Mouse (Mus musculus): ENCODE measurements around the gene Ing4.

Ing4 gene

DNA sequence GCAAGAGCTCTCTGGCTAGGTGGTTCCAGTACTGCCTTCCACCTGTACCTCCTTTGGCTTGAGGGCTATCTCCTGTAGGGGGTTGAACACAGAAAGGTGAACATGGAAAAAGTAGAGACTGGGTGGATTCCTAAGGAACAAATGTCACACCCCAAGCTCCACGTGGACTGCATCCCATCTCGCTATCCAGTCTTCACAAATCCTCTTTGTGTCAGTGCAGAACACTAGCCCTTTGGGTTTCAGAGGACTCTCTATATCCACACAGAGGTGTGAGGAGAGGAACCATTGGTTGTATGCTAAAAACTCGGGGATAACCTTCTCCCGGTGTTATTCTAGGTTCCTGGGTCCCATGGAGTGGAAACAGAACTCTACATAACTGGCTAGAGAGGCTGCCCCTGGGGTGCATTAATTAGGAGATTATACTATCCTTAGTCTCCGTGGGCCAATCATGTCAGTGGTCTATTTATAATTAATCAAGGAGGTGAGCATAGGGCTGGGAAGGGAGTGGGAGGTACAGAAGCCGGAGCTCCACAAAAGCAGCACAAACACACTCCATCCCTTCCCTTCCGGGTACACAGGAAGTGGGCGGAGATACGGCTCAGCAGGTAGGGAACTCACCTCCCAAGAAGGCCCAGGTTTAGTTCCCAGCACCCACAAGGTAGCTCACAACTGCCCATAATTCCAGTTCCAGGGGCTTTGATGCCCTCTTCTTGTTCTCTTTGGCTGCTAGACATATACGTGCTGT lies 51.0 kb downstream of the Ing4 start:
- no peak for DNase-seq (ENCODE audit: low read depth, low spot score)

DNA sequence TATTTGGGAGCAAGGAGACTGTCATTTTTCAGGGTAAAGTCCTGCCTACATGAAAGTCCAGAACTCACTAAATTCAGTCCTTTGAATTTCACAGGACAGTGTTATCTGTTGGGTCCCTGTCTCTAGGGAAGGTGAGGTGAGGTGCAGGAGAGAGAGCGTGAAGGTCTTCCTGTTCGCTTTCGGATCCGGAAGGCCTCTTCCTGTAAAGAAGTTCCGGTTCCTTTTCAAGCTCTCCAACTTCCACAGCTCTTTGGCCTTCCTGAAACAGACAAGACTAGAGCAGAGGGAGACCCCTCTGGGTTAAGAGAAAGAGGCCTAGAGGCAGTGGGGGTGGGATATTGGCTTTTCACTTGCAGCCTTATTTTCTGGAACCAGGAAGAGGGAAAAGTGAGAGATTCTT lies 52.8 kb downstream of the Ing4 start:
- no peak for DNase-seq (ENCODE audit: low read depth, low spot score)

DNA sequence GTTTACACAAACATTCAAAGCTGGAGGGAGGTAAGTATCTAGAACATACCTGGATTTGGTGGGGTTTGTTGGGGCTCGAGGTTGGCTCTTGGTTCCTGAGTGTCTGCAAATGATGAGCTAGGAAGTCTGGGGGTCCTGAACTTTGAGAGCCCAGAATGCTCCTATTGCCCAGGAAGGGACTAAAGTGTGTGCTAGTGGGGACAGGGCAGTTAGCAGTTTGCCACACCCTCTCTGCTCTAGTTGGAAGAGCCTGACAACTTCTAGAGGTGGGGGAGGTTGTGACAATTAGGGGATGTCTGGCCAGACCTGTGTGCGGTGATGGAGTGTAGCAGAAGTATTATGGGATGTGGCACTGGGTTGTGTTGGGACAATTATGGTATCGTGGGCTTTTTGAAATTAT lies 55.3 kb downstream of the Ing4 start:
- DNase-seq (ENCODE audit: low read depth, low spot score), result peak; percentile 42

DNA sequence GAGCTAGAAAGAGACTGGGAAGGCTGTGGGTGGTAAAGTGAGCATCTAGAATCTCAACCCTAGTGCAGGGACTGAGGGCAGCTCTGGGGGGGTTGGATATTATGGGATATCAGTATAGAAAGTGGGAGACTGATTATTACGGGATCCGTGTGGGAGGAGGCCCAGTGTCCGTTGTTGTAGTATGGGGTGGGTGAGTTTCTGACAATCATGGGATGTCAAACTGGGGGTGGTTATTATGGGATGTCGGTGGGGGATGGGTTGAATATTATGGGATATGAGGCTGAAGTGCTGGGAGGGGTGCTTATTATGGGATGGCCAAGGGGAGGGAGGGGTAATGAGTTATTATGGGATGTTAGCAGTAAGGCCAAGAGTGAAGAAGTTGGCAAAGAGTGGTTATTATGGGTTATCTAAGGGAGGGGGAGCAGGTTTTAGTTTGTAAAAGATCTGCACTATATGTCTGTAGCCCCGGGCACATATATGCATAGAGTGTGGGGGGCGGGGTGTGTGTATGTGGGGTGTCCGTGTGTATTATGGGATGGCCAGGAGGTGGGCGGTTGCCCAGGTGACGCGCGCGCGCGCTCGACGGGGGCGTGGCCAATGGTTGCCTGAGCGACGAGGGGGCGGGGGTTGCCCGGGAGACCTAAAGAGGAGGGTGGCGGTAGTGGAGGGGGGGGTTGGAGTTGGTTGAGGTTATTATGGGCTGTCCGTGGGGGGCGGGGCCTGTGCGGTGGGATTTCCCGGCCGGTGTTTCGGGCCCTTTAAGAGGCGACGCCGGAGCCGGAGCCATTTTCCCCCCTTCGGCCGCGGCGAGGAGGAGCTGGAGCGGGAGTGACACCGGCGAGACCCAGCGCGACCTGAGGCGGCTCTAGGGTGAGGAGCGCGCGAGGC lies 56.1 kb downstream of the Ing4 start, which contains the start of gene Chd4:
Gene Chd4, plus strand, starts transcription at position 591 of the 888 bp plus-strand sequence.
- DNase-seq (ENCODE audit: low read depth, low spot score), result peak; percentile 94

DNA sequence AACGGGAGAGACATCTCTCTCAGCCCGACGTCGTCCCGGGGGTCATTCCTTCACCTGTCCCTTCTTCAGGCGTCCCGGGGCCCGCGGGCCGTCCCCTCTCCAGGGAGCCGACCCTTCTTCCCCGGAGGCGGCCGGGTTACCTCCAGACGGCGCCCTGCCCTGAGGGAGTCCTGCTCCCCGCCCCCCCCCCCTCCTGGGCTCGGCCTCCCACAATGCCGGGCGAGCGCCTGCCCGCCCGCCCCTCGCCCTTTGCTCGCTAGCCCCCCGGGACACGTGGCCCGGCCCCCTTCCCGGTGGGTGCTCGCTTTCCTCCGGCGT lies 56.7 kb downstream of the Ing4 start:
- DNase-seq (ENCODE audit: low read depth, low spot score), result no peak

- peak; percentile 70 for DNase-seq (ENCODE audit: low read depth, low spot score)
These were observed 57.2 kb downstream of the Ing4 start for GRCm38 (mm10) chr6:125096597-125097345.

DNA sequence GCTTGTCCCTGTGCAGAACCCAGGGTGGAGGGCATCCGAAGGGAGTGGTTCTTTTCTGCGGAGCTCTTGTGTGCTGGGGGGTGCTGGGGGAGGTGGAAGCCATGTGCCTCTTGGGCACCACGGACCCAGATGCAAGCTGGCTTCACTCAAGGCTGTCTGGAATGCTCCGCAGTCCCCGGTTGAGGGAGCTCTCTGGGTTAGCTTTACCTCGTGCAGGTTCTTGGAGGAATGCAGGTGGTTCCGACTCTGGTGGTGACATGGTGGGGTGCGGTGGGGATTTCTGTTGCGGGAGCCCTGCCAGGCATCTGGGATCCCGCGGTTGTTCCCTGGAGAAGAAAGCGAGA lies 57.8 kb downstream of the Ing4 start:
- DNase-seq (ENCODE audit: low read depth, low spot score), result no peak

DNA sequence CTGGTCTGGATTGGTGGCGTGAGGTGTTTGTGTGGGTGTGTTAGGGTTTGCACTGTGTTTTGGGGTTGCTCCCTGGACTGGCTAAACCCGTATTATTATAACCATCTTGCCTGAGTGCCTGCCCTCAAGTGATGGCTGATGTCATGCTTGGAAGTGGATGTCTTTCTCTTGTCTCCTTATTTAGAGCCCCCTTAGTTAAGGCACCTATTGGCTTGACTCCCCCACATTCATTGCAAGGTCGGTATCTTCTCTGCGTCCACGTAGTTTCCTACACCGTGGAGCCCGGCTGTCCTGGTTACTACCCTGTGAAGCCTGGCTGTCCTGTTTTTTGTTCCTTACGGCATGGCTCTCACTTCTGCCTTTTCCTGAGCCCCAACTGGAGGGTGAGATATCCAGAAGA lies 58.4 kb downstream of the Ing4 start:
- DNase-seq (ENCODE audit: low read depth, low spot score), result no peak

- DNase-seq (ENCODE audit: low read depth, low spot score), result no peak
These were observed 59.0 kb downstream of the Ing4 start for GRCm38 (mm10) chr6:125098513-125098912.

Data from CD4-positive helper T cell, adult 2 months (primary cell).